Mouse (Mus musculus) thymus, adult 2 months (tissue): ENCODE measurements at regions not wholly inside any gene's neighbourhood (a gene's known extent, or its start where the extent isn't known, plus 50 kb on each side); places are given as distances from the start of the nearest gene placed in this dataset.

ENCODE experiments used
- CTCF ChIP-seq: fragments of 200-500 bp; IDR thresholded peaks from 2 replicates; pipeline ENCODE4 v1.5.1; 2012; ENCODE audit warnings: mild to moderate bottlenecking, control low read depth, low read length, moderate library complexity, borderline replicate concordance; ENCODE audit not compliant: control insufficient read depth, poor library complexity, insufficient read depth; ENCODE audit errors: extremely low read depth
- POLR2A ChIP-seq: fragments of 200-500 bp; IDR thresholded peaks from 2 replicates; pipeline ENCODE4 v1.6.1; 2012; ENCODE audit warnings: mild to moderate bottlenecking, low read length, control low read depth, moderate library complexity; ENCODE audit not compliant: control insufficient read depth, poor library complexity, insufficient read depth; ENCODE audit errors: extremely low read depth

DNA sequence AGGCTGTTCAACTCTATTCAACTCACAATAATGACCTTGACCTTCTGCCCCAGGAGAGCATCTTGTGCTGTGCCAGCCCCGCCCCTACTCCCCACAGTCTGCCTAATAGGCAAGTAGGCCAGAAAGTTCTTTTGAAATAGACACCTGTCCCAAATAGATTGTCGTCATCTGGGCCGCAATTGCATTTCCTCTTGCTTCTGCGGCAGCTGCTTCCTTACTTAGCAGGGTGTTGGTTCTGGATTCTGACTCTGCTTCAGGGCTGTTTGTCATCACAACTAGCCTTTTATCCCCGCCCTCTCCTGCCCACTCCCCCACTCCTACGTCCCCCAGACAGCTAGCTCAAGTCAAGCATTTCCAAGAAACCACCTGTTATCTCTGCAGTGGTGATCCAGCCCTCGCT, 134.9 kb upstream of the Kctd3 start:
- TF ChIP-seq CTCF (no peak), POLR2A (no peak)
